Mouse (Mus musculus) neural tube, embryonic 14.5 days (tissue): Measurements from ENCODE around the gene Fth1. TPM values are rescaled to one million over a fixed set of nuclear protein-coding genes. Genes with fewer than 3 reads are reported as not detected.
A peak's percentile ranks its signal among the peaks of the same experiment; 100 is the strongest.
"Not testable (repeated sequence)": the region's sequence is repeated elsewhere in the genome, so short reads cannot be mapped to it uniquely, and the experiment has no call there.

Experiments
- ATAC-seq: fragments of 200-750 bp; cut with Nextera tagmentation; 2 replicates; pipeline ENCODE4 v1.8.0; 2017; ENCODE audit warnings: low read depth, mild to moderate bottlenecking, moderate TSS enrichment, moderate library complexity
- H3K27ac ChIP-seq: fragments of 300-500 bp; sonication (generic); 2 replicates; pipeline ENCODE4 v1.5.1; 2014; ENCODE audit warnings: low read depth, mild to moderate bottlenecking, control low read depth, low read length, moderate library complexity, mixed read lengths
- H3K27me3 ChIP-seq: fragments of 300-500 bp; sonication (generic); 2 replicates; pipeline ENCODE4 v1.6.1; 2014; ENCODE audit warnings: low read length; ENCODE audit not compliant: control insufficient read depth, insufficient read depth
- H3K36me3 ChIP-seq: fragments of 300-500 bp; sonication (generic); 2 replicates; pipeline ENCODE4 v1.6.1; 2014; ENCODE audit warnings: low read length, mixed read lengths; ENCODE audit not compliant: control insufficient read depth, insufficient read depth
- H3K4me1 ChIP-seq: fragments of 300-500 bp; sonication (generic); 2 replicates; pipeline ENCODE4 v1.6.1; 2014; ENCODE audit warnings: low read length; ENCODE audit not compliant: control insufficient read depth, insufficient read depth
- H3K4me2 ChIP-seq: fragments of 300-500 bp; sonication (generic); 2 replicates; pipeline ENCODE4 v1.6.1; 2014; ENCODE audit warnings: mild to moderate bottlenecking, low read depth, low read length, control low read depth
- H3K4me3 ChIP-seq: fragments of 300-500 bp; sonication (generic); 2 replicates; pipeline ENCODE4 v1.5.1; 2014; ENCODE audit warnings: low read depth, low read length, control low read depth, mixed read lengths
- H3K9ac ChIP-seq: fragments of 300-500 bp; sonication (generic); replicated peaks from 2 replicates; pipeline ENCODE4 v1.6.1; 2014; ENCODE audit warnings: low read depth, mild to moderate bottlenecking, control low read depth, low read length, mixed read lengths
- H3K9me3 ChIP-seq: fragments of 300-500 bp; sonication (generic); 2 replicates; pipeline ENCODE4 v1.6.1; 2016; ENCODE audit warnings: low read length; ENCODE audit not compliant: control insufficient read depth
- WGBS: fragments of 180-500 bp; shearing (Covaris S2); extraction: QIAGEN DNeasy Blood & Tissue Kit; methylation state at CpG from one replicate; pipeline ENCODE4 v1.1.7; 2014; 5-methylcytosine and 5-hydroxymethylcytosine counted together
- polyA plus RNA-seq: library from polyadenylated mRNA; unstranded; fragments of >200 nt; fragmentation: Nextera tagmentation; extraction: Ambion mirVana; gene quantifications from 2 replicates; pipeline ENCODE4 v1.2.1, GENCODE M21; 2014

Gene Fth1
- polyA plus RNA-seq = 1,462 and 1,732 TPM in 2 replicates

DNA sequence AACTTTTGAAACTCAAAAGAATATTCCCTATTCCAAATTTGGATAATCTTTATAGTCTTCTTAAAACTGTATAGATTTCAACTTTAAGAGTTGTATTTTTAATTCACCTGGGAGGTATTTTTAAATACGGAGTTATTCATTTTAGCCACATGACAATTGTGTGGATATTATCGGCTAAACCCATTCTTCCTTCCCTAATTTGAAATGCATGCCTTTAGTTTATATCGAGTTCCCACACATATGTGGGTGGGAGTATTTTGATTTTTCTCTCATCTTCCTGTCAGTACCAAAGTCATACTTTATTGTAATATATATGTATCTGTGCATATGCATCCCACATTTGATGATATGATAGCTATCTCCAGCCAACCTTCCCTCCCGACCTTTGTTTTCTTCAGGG is at the start of gene Fth1:
TSS of gene Fth1 (plus strand) at position 341 of the 400 bp plus-strand sequence.
- Histone ChIP-seq H3K4me3 (no peak within 1 kb of the TSS), H3K4me2 (peak within 1 kb of the TSS; percentile 70), H3K27me3 (no peaks in the 10 kb centered on the region), H3K36me3 (peaks cover 8% of the 10 kb centered on the region), H3K9ac (no peak within 1 kb of the TSS), H3K4me1 (peaks cover 14% of the 10 kb centered on the region; the same call in 1 of the 2 replicates), H3K27ac (no peak within 1 kb of the TSS), H3K9me3 (no peaks in the 10 kb centered on the region)
- ATAC-seq = no peak
- WGBS = 91% methylated on average over 4 of the region's 4 CpGs

DNA sequence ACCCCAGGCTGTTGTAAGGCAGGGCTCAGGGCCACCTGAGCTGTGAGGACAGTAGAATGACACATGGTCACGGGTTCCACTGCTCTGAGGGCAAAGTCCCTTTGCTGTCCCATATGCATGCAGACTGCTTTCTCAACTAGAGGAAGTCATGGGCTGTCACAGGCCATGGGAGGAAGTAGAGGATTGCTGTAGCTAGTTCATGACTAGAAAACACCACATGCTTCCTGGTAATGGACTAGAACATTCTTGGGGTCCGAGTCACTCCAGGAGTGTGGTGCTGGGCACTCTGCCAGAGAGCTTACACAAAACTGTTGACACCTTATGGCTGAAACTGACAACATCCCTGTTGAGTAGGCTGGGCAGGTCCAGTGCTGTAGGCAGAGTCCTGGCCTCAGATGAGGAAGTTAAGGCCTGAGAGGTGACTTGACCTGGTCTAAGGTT is 49.2 kb upstream of the Fth1 start:
- 89% methylated on average over 2 of the region's 2 CpGs for WGBS

DNA sequence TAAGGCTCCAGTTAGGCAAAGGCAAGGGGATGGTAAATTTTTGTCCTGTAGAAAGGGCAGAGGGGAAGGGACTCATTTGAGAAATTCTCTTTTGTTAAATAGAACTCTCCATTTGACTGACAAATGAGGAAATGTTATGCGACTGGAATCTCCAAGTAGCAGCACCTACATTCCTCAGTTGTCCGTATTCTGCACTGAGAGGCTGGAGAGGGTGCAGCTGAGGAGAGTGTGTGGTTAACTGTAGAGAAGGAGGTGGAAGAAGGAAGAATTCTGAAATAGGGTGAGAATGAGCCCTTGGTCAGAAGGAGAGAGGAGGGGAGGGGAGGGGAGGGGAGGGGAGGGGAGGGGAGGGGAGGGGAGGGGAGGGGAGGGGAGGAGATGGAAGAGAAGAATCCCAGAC is 46.5 kb upstream of the Fth1 start:
- Histone ChIP-seq H3K9me3 (no peaks in the 10 kb centered on the region), H3K4me3 (no peak overlapping the region), H3K27me3 (no peaks in the 10 kb centered on the region), H3K9ac (no peak overlapping the region), H3K27ac (no peak overlapping the region), H3K36me3 (no peaks in the 10 kb centered on the region), H3K4me1 (no peaks in the 10 kb centered on the region), H3K4me2 (no peak overlapping the region)
- no peak for ATAC-seq
- 65% methylated on average over 2 of the region's 2 CpGs for WGBS

More for the DNA sequence above, 49.2 kb upstream of the Fth1 start:
- not testable (repeated sequence) for H3K27me3 ChIP-seq, H3K4me3 ChIP-seq, H3K4me2 ChIP-seq, H3K9ac ChIP-seq, H3K36me3 ChIP-seq, ATAC-seq, H3K4me1 ChIP-seq, H3K9me3 ChIP-seq, H3K27ac ChIP-seq

DNA sequence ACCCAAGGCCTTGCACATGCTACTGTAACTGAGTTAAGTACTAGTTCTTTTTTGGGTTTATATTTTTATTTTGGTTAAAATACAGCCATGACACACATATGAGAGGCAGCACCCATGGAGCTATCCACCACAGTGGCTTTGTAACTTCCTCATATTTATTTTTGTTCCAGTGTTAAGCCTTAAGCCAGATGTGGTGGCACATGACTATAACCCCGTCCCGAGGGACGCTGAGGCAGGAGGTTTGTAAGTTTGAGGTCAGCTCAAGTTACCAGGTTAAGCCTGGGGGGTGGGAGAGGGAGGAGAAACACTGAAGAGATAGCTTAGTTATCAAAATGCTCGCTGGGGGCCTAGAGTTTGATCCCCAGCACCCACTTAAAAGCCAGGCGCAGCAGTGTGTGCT is 43.8 kb upstream of the Fth1 start:
- H3K4me3 ChIP-seq = no peak overlapping the region
- 82% methylated on average over 5 of the region's 5 CpGs for WGBS
- ATAC-seq = no peak
- no peaks in the 10 kb centered on the region for H3K27me3 ChIP-seq
- H3K36me3 ChIP-seq = no peaks in the 10 kb centered on the region
- H3K9me3 ChIP-seq = no peaks in the 10 kb centered on the region
- H3K4me1 ChIP-seq = no peaks in the 10 kb centered on the region
- no peak overlapping the region for H3K9ac ChIP-seq
- H3K4me2 ChIP-seq = no peak overlapping the region
- H3K27ac ChIP-seq = no peak overlapping the region

DNA sequence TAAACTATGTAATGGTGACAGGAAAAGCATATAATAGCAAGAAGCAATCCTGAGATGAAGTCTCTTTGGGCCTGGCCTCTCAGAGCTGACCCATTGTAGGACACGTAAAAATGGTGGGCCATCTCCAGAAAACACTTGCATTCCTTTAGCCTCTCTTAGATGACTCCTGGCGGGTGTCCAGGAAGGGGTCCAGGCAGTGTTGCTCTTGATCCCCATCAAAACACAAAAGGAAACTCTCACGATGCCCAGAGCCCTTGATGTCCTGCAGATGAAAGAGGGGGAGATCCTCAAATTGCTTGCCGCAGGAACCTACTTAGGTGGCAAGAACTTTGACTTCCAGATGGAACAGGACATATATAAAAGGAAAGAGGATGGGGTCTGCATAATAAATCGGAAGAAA is 43.0 kb upstream of the Fth1 start:
- no peak overlapping the region for H3K9ac ChIP-seq
- no peaks in the 10 kb centered on the region for H3K27me3 ChIP-seq
- no peaks in the 10 kb centered on the region for H3K4me1 ChIP-seq
- WGBS = 65% methylated on average over 5 of the region's 5 CpGs
- H3K27ac ChIP-seq = no peak overlapping the region
- H3K9me3 ChIP-seq = no peaks in the 10 kb centered on the region
- no peak overlapping the region for H3K4me2 ChIP-seq
- H3K36me3 ChIP-seq = no peaks in the 10 kb centered on the region
- ATAC-seq = no peak
- no peak overlapping the region for H3K4me3 ChIP-seq

DNA sequence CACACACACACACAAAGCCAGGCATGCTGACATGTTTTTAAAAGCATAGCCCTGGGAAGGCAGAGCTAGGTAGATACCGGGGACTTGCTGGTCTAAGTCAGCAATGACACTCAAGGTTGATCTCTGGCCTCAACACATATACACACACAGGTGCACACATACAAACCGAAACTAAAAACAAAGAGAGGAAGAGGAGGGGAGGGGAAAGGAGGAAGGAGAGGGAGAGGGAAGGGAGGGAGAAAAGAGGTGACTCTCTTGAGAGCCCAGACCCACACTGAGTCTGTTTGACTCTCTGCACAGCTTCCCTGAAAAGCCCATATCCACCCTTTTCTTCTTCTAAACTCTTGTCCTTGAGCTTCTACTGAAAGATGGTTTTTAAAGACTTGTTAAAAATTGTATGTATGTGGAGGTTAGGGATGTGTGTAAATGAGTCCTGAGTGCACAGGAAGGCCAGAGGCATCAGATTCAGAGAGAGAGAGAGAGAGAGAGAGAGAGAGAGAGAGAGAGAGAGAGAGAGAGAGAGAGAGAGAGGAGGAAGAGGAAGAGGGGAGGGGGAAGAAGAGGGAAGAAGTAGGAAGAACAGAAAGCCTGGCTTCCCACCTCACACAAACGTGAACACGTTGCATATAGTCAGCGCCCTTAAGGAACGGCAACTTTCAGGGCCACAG is 42.1 kb upstream of the Fth1 start:
- H3K9me3 ChIP-seq = no peaks in the 10 kb centered on the region
- H3K36me3 ChIP-seq = no peaks in the 10 kb centered on the region
- H3K27me3 ChIP-seq = no peaks in the 10 kb centered on the region
- H3K4me3 ChIP-seq = no peak overlapping the region
- no peak overlapping the region for H3K9ac ChIP-seq
- ATAC-seq = no peak
- no peak overlapping the region for H3K27ac ChIP-seq
- WGBS = 83% methylated on average over 6 of the region's 6 CpGs
- H3K4me2 ChIP-seq = no peak overlapping the region
- H3K4me1 ChIP-seq = no peaks in the 10 kb centered on the region

DNA sequence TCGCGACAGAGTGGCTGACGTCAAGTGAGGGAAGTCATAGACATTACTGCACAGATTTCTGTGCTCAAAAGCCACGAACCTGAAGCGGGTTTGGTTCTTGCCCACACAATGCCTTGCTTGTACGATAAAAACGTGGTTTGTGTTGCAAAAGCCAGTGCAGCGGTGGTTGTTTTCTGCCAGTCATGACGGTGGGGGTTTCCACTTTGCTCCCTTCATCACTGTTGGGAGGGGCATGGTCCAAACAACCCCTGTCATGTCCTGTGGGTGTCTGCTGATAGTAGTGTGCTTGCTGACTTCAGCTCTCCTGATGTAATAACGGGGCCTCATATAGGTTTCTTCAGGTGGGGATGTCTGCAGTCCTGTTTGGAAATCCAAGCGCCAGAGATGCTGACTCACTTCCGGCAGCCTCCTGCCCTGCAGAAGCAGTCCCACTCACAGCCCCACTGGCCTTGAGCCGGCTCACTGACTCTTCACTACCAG is 41.5 kb upstream of the Fth1 start:
- Histone ChIP-seq H3K36me3 (no peaks in the 10 kb centered on the region), H3K4me1 (no peaks in the 10 kb centered on the region), H3K27ac (no peak overlapping the region), H3K27me3 (no peaks in the 10 kb centered on the region), H3K4me3 (no peak overlapping the region), H3K9ac (no peak overlapping the region), H3K4me2 (no peak overlapping the region), H3K9me3 (no peaks in the 10 kb centered on the region)
- WGBS = 80% methylated on average over 13 of the region's 13 CpGs
- ATAC-seq = no peak

DNA sequence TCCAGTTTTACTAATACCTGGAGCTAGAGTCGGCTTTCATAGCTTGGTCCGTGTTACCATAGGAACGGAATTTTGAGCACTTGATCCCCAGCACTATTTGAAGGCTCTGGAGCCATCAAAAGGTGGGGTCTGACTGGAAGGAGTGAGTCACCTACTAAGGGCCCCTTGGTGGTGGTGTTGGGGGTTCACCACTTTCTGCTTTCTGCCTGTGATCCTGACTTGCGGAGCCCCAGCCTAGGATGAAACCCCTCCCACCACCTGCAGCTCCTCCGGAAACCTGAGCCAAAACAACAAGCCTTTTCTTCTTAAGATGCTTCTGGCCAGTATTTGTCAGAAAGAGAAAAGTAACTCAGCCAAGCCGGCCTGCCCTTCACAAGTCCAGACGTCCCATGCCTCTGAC is 40.6 kb upstream of the Fth1 start:
- no peak overlapping the region for H3K9ac ChIP-seq
- H3K27me3 ChIP-seq = no peaks in the 10 kb centered on the region
- no peak overlapping the region for H3K27ac ChIP-seq
- ATAC-seq = no peak
- WGBS = 78% methylated on average over 7 of the region's 7 CpGs
- H3K4me2 ChIP-seq = no peak overlapping the region
- H3K4me3 ChIP-seq = no peak overlapping the region
- H3K36me3 ChIP-seq = no peaks in the 10 kb centered on the region
- H3K9me3 ChIP-seq = no peaks in the 10 kb centered on the region
- H3K4me1 ChIP-seq = no peaks in the 10 kb centered on the region

DNA sequence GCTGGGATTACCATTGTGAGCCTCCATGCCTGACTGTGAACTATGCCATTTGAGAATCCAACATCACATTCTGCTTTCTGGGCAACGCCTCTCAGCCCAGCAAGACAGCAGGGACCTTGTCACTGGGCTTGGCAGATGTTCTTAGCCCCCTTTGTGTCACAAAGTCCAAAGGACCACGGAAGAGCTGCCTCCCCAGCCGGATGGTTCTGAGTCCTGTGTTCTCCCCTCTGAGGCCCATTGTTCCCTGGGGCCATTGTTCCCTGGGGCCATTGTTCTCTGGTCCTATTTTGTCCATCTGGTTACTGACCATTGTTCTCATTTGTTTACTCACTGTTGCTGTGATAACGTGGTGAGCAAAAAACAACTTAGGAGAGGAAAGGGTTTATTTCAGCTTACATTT is 39.5 kb upstream of the Fth1 start:
- Histone ChIP-seq H3K4me2 (no peak overlapping the region), H3K9me3 (no peaks in the 10 kb centered on the region), H3K4me3 (no peak overlapping the region), H3K27ac (no peak overlapping the region), H3K36me3 (no peaks in the 10 kb centered on the region), H3K4me1 (no peaks in the 10 kb centered on the region), H3K9ac (no peak overlapping the region), H3K27me3 (no peaks in the 10 kb centered on the region)
- 8% methylated on average over 4 of the region's 4 CpGs for WGBS
- ATAC-seq = no peak
